Mouse (Mus musculus): ENCODE results near the gene BC052040. TPM values are rescaled to one million over a fixed set of nuclear protein-coding genes. Genes with fewer than 3 reads are reported as not detected.

BC052040 gene
- total and polyA plus RNA-seq, 3 experiments = 9.8 to 64.0 (median 11.0) TPM

- Histone ChIP-seq H3K27me3 (ENCODE audit: insufficient read depth, low read length) (no peaks in the 10 kb centered on the region), H3K36me3 (replicated peaks) (no peaks in the 10 kb centered on the region), H3K9me3 (replicated peaks) (no peaks in the 10 kb centered on the region), H3K4me3 (ENCODE audit: low read depth, low read length) (no peak overlapping the region), H3K4me1 (ENCODE audit: insufficient read depth, low read depth, low read length) (no peaks in the 10 kb centered on the region)
- DNase-seq (ENCODE audit: low spot score) (no peak), ATAC-seq (ENCODE audit: extremely low read depth, insufficient number of reproducible peaks, low FRiP score, poor library complexity, severe bottlenecking) (no peak)
- TF ChIP-seq POLR2AphosphoS5 (IDR thresholded peaks at IDR 0.05; ENCODE audit: insufficient replicate concordance, low read depth, low read length) (no peak), TAL1 (conservative IDR thresholded peaks at IDR 0.05; ENCODE audit: low read depth, low read length) (no peak), GATA2 (IDR thresholded peaks at IDR 0.05; ENCODE audit: borderline replicate concordance, low read depth, low read length) (no peak), GATA1 (IDR thresholded peaks at IDR 0.05; ENCODE audit: borderline replicate concordance, low read length) (no peak), CTCF (IDR thresholded peaks at IDR 0.05; ENCODE audit: low read depth, low read length) (no peak)
Measured at GRCm38 (mm10) chr2:115817959-115818358, 236.4 kb downstream of the BC052040 start.

GRCm38 (mm10) chr2:115822361-115822760 is 240.8 kb downstream of the BC052040 start:
- no peaks in the 10 kb centered on the region for H3K9me3 ChIP-seq (replicated peaks)
- no peak for DNase-seq (ENCODE audit: low spot score)
- no peaks in the 10 kb centered on the region for H3K27me3 ChIP-seq (ENCODE audit: insufficient read depth, low read length)
- no peaks in the 10 kb centered on the region for H3K4me1 ChIP-seq (ENCODE audit: insufficient read depth, low read depth, low read length)
- H3K36me3 ChIP-seq (replicated peaks) = no peaks in the 10 kb centered on the region
- no peak overlapping the region for H3K4me3 ChIP-seq (ENCODE audit: low read depth, low read length)
- TF ChIP-seq CTCF (IDR thresholded peaks at IDR 0.05; ENCODE audit: low read depth, low read length) (no peak), GATA2 (IDR thresholded peaks at IDR 0.05; ENCODE audit: borderline replicate concordance, low read depth, low read length) (no peak)
- ATAC-seq (ENCODE audit: extremely low read depth, insufficient number of reproducible peaks, low FRiP score, poor library complexity, severe bottlenecking) = no peak

Measured in G1E (cell line).